Mouse (Mus musculus): ENCODE results near the gene Diaph3. TPM values are rescaled to one million over a fixed set of nuclear protein-coding genes. Genes with fewer than 3 reads are reported as not detected.
"Not testable (repeated sequence)": the region's sequence is repeated elsewhere in the genome, so short reads cannot be mapped to it uniquely, and the experiment has no call there.

Diaph3 gene
- polyA plus RNA-seq, 1 experiment from 2014 or later, result 4.1 TPM

GRCm38 (mm10) chr14:86741855-86742531 is 399.0 kb downstream of the Diaph3 start:
- Histone ChIP-seq H3K4me3 (replicated peaks; ENCODE audit: low read length) (no peak overlapping the region), H3K4me2 (replicated peaks) (no peak overlapping the region), H3K9ac (no peak overlapping the region), H3K36me3 (replicated peaks; ENCODE audit: control insufficient read depth, insufficient read depth) (no peaks in the 10 kb centered on the region), H3K4me1 (replicated peaks; ENCODE audit: control insufficient read depth, insufficient read depth, low read length) (no peaks in the 10 kb centered on the region), H3K27me3 (ENCODE audit: control insufficient read depth, insufficient read depth, low read length) (no peaks in the 10 kb centered on the region), H3K27ac (no peak overlapping the region), H3K9me3 (ENCODE audit: control insufficient read depth, low read length) (no peaks in the 10 kb centered on the region)
- DNase-seq (ENCODE audit: low spot score), result no peak
- 91% methylated on average over 7 of the region's 7 CpGs for WGBS
- ATAC-seq (ENCODE audit: low FRiP score), result no peak

DNA sequence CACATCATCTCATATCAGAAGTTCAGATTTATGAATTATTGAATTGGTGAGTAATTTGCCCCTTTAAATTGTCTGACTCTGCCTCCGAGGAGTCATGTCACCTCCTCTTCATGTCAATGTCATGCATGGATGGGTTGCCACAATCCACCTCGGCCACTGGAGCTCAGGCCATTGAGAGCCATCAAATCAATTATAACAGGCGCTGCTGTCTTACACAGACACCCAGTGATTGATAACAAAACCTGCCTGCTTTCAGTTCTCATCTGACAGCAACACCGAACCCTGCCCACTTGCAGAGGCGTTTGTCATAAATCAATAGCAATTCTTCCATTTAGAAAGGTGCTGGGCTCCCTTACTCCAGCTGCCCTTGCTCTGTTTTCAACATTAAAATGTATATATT is 402.1 kb downstream of the Diaph3 start:
- DNase-seq (ENCODE audit: low spot score) (no peak), ATAC-seq (ENCODE audit: low FRiP score) (no peak)
- Histone ChIP-seq H3K4me1 (replicated peaks; ENCODE audit: control insufficient read depth, insufficient read depth, low read length) (no peaks in the 10 kb centered on the region), H3K4me2 (replicated peaks) (no peak overlapping the region), H3K36me3 (replicated peaks; ENCODE audit: control insufficient read depth, insufficient read depth) (no peaks in the 10 kb centered on the region), H3K4me3 (replicated peaks; ENCODE audit: low read length) (no peak overlapping the region), H3K9ac (no peak overlapping the region), H3K9me3 (ENCODE audit: control insufficient read depth, low read length) (no peaks in the 10 kb centered on the region), H3K27ac (no peak overlapping the region), H3K27me3 (ENCODE audit: control insufficient read depth, insufficient read depth, low read length) (no peaks in the 10 kb centered on the region)
- 20% methylated on average over 5 of the region's 5 CpGs for WGBS

- Histone ChIP-seq H3K27me3 (ENCODE audit: control insufficient read depth, insufficient read depth, low read length) (no peaks in the 10 kb centered on the region), H3K36me3 (replicated peaks; ENCODE audit: control insufficient read depth, insufficient read depth) (no peaks in the 10 kb centered on the region), H3K4me1 (replicated peaks; ENCODE audit: control insufficient read depth, insufficient read depth, low read length) (no peaks in the 10 kb centered on the region), H3K4me3 (replicated peaks; ENCODE audit: low read length) (no peak overlapping the region), H3K9ac (no peak overlapping the region), H3K4me2 (replicated peaks) (no peak overlapping the region), H3K27ac (no peak overlapping the region), H3K9me3 (ENCODE audit: control insufficient read depth, low read length) (no peaks in the 10 kb centered on the region)
- 86% methylated on average over 1 of the region's 1 CpGs for WGBS
- ATAC-seq (ENCODE audit: low FRiP score) (no peak), DNase-seq (ENCODE audit: low spot score) (no peak)
Observed at GRCm38 (mm10) chr14:86736646-86737045, 404.4 kb downstream of the Diaph3 start.

- 6% methylated on average over 1 of the region's 1 CpGs for WGBS
- Histone ChIP-seq H3K27ac (no peak overlapping the region), H3K9ac (no peak overlapping the region), H3K4me1 (replicated peaks; ENCODE audit: control insufficient read depth, insufficient read depth, low read length) (peaks cover 6% of the 10 kb centered on the region; the same call in 1 of the 2 replicates), H3K9me3 (ENCODE audit: control insufficient read depth, low read length) (no peaks in the 10 kb centered on the region), H3K4me3 (replicated peaks; ENCODE audit: low read length) (no peak overlapping the region), H3K27me3 (ENCODE audit: control insufficient read depth, insufficient read depth, low read length) (no peaks in the 10 kb centered on the region), H3K4me2 (replicated peaks) (no peak overlapping the region), H3K36me3 (replicated peaks; ENCODE audit: control insufficient read depth, insufficient read depth) (no peaks in the 10 kb centered on the region)
- ATAC-seq (ENCODE audit: low FRiP score), result no peak
- DNase-seq (ENCODE audit: low spot score), result no peak
Observed at GRCm38 (mm10) chr14:86731300-86731699, 409.7 kb downstream of the Diaph3 start.

DNA sequence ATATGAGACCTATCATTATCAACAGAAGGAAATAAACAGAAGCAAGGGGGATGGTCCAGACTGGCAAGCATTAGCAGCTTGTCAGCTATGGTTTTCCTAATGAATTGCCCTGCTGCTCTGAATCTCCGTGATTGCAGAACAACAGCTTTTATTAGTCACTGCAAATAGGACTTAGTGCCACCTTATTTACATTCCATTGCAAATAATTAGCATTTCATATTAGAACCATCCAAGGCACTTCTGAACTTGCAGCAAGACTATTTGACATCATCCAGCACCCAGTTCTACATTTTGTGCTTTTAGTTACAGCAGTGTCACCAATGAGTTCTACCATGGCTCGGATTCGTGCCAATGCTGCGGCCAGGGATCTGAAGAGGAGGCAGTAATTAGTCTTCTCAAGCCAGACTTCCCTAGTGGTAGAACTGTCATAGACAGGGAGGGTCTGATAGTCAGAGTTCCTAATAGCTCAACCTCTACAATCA is 411.4 kb downstream of the Diaph3 start:
- H3K4me3 ChIP-seq (replicated peaks; ENCODE audit: low read length), result no peak overlapping the region
- no peak overlapping the region for H3K27ac ChIP-seq
- H3K9ac ChIP-seq, result no peak overlapping the region
- H3K36me3 ChIP-seq (replicated peaks; ENCODE audit: control insufficient read depth, insufficient read depth), result no peaks in the 10 kb centered on the region
- WGBS, result 53% methylated on average over 4 of the region's 4 CpGs
- no peak overlapping the region for H3K4me2 ChIP-seq (replicated peaks)
- peaks cover 6% of the 10 kb centered on the region; the same call in 1 of the 2 replicates for H3K4me1 ChIP-seq (replicated peaks; ENCODE audit: control insufficient read depth, insufficient read depth, low read length)
- H3K9me3 ChIP-seq (ENCODE audit: control insufficient read depth, low read length), result no peaks in the 10 kb centered on the region
- H3K27me3 ChIP-seq (ENCODE audit: control insufficient read depth, insufficient read depth, low read length), result no peaks in the 10 kb centered on the region
- no peak for DNase-seq (ENCODE audit: low spot score)
- ATAC-seq (ENCODE audit: low FRiP score), result no peak; the same call in 1 of the 2 replicates

- DNase-seq (ENCODE audit: low spot score) (no peak), ATAC-seq (ENCODE audit: low FRiP score) (no peak)
- H3K9me3 ChIP-seq (ENCODE audit: control insufficient read depth, low read length), result no peaks in the 10 kb centered on the region
Observed at GRCm38 (mm10) chr14:86727538-86728045, 413.4 kb downstream of the Diaph3 start.

DNA sequence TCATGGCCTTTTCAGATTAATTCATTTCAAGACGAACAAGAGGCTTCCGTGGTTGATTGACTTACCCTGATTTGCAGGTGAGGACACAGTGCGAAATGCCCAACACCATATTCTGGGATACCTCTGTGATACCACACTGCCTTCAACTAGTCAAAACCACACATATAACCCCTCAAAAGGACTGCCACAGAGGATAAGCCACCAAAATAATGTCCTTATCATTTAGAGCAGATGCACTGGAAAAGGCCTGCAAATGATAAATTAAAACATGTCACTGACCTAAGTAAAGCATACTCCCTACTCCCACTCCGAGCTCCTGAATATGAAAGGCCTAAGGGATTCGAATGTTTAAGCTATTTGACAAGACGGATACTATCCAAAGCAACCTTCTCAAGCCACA is 419.3 kb downstream of the Diaph3 start:
- Histone ChIP-seq H3K27me3 (ENCODE audit: control insufficient read depth, insufficient read depth, low read length) (no peaks in the 10 kb centered on the region), H3K4me1 (replicated peaks; ENCODE audit: control insufficient read depth, insufficient read depth, low read length) (no peaks in the 10 kb centered on the region), H3K4me3 (replicated peaks; ENCODE audit: low read length) (no peak overlapping the region), H3K9ac (no peak overlapping the region), H3K36me3 (replicated peaks; ENCODE audit: control insufficient read depth, insufficient read depth) (no peaks in the 10 kb centered on the region), H3K4me2 (replicated peaks) (no peak overlapping the region), H3K27ac (no peak overlapping the region), H3K9me3 (ENCODE audit: control insufficient read depth, low read length) (no peaks in the 10 kb centered on the region)
- DNase-seq (ENCODE audit: low spot score) (no peak), ATAC-seq (ENCODE audit: low FRiP score) (no peak)
- WGBS, result 89% methylated on average over 6 of the region's 6 CpGs

More at GRCm38 (mm10) chr14:86727538-86728045, 413.4 kb downstream of the Diaph3 start:
- 90% methylated on average over 5 of the region's 5 CpGs for WGBS
- no peak overlapping the region for H3K9ac ChIP-seq
- peaks cover 6% of the 10 kb centered on the region; the same call in 1 of the 2 replicates for H3K4me1 ChIP-seq (replicated peaks; ENCODE audit: control insufficient read depth, insufficient read depth, low read length)
- H3K36me3 ChIP-seq (replicated peaks; ENCODE audit: control insufficient read depth, insufficient read depth), result no peaks in the 10 kb centered on the region
- H3K27me3 ChIP-seq (ENCODE audit: control insufficient read depth, insufficient read depth, low read length), result no peaks in the 10 kb centered on the region
- no peak overlapping the region for H3K27ac ChIP-seq
- no peak overlapping the region for H3K4me2 ChIP-seq (replicated peaks)
- H3K4me3 ChIP-seq (replicated peaks; ENCODE audit: low read length), result no peak overlapping the region

DNA sequence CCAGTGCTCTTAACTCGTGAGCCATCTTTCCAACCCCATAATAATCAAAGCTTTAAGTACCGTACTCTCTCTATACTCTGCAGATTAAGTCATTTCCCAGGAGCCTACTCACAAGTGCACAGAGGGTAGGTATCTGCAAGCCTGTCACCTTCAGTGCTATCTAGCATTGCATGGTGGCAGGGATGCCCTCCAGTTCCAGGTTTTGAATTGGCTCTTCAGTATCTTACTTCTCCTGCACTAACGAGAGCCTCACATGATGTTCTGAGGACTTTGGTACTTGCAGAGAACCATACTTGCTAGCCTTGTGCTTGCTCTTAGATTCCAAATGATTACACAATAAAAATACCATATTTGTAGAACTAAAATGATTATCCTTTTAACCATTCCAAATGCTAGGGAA is 420.0 kb downstream of the Diaph3 start:
- Histone ChIP-seq H3K9me3 (ENCODE audit: control insufficient read depth, low read length) (no peaks in the 10 kb centered on the region), H3K36me3 (replicated peaks; ENCODE audit: control insufficient read depth, insufficient read depth) (no peaks in the 10 kb centered on the region), H3K27ac (no peak overlapping the region), H3K4me3 (replicated peaks; ENCODE audit: low read length) (no peak overlapping the region), H3K9ac (no peak overlapping the region), H3K4me2 (replicated peaks) (no peak overlapping the region), H3K27me3 (ENCODE audit: control insufficient read depth, insufficient read depth, low read length) (no peaks in the 10 kb centered on the region), H3K4me1 (replicated peaks; ENCODE audit: control insufficient read depth, insufficient read depth, low read length) (no peaks in the 10 kb centered on the region)
- no peak for DNase-seq (ENCODE audit: low spot score)
- ATAC-seq (ENCODE audit: low FRiP score), result no peak
- WGBS, result 84% methylated on average over 3 of the region's 3 CpGs

GRCm38 (mm10) chr14:86720408-86720807 is 420.6 kb downstream of the Diaph3 start:
- H3K36me3 ChIP-seq (replicated peaks; ENCODE audit: control insufficient read depth, insufficient read depth); ATAC-seq (ENCODE audit: low FRiP score); H3K27me3 ChIP-seq (ENCODE audit: control insufficient read depth, insufficient read depth, low read length); H3K27ac ChIP-seq; H3K4me3 ChIP-seq (replicated peaks; ENCODE audit: low read length); H3K4me1 ChIP-seq (replicated peaks; ENCODE audit: control insufficient read depth, insufficient read depth, low read length); H3K4me2 ChIP-seq (replicated peaks); H3K9me3 ChIP-seq (ENCODE audit: control insufficient read depth, low read length); DNase-seq (ENCODE audit: low spot score); H3K9ac ChIP-seq: not testable (repeated sequence)
